Mouse (Mus musculus) adrenal gland, adult (tissue): ENCODE measurements around the gene Hist1h1d.

Source experiments
- DNase-seq, 2 experiments: peaks; one replicate each; pipeline ENCODE4 v3.0.0; 2022 to 2023; ENCODE audit warnings: low spot score in 1 of 2; ENCODE audit not compliant: inconsistent age in 2 of 2

The Hist1h1d gene

DNA sequence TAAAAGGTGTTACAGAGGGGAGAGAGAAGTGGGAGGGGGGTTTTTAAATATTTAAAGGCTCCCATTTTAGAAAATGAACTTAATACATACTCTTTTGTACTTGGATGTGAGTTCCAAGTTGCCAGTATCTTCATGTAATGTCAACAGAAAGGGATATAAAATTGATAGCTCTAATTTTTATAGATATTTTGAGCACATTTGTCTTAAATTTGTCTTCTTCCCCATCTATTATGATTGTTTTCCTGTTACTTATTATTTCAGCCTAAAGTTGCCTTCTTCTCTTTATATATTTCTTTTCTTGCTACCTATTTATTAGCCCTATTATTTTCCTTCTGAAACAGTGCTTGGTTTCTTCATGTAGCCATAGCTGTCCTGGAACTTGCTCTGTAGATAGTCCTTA lies at the start of gene Hist1h1d:
TSS of gene Hist1h1d (plus strand) at position 301 of the 400 bp plus-strand sequence.
- DNase-seq = no peak

DNA sequence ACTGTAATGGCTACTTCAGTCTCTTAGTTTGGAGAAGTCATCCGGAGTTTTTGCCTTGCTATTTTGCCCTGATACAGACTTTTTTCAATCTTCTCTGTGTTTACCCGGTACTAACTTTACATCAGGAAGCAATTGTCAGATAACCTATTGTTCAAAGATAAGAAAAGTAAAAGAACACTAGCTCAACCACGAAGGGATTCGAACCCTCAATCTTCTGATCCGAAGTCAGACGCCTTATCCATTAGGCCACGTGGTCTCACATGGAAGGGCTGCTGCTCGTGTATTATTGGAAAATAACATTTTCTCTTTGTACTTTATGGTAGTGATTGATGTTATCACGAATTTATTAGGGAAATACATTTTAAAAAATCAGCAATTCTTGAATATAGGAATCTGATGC lies 49.3 kb upstream of the Hist1h1d start:
- DNase-seq = peak in 1 of 2 experiments; percentile 91

DNA sequence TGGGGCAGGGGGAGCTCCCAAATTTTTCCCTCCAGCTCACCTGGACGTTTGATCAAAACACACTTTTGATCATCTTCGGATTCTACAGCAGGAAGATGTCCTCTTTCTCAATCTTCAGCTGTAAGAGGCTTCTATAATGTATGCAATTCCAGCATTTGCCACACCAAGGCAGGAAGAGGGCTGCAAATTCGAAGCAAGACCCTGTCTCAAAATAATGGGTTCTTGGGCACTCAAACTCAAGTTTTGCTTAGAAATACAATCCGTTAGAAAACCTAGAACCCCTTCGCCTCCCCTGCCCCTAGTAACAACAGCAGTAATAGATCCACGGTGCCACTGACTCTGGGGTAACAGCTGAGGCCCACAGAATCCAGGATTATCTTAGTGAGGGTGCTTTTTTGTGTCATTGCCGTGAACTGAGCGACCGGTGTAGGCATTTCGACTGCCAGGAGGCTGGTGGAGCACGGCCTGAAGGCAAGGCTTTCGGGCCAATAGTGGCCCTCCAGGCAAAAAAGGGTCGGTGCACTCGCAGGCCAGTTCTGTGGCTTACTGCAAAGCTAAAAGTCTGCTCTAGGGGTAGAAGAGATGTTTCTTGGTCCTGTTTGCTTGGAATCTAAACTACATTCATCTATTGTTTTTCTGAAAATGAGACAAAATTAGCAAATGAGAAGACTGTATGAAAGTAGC lies 47.3 kb upstream of the Hist1h1d start:
- DNase-seq = peak in 1 of 2 experiments; percentile 54

DNA sequence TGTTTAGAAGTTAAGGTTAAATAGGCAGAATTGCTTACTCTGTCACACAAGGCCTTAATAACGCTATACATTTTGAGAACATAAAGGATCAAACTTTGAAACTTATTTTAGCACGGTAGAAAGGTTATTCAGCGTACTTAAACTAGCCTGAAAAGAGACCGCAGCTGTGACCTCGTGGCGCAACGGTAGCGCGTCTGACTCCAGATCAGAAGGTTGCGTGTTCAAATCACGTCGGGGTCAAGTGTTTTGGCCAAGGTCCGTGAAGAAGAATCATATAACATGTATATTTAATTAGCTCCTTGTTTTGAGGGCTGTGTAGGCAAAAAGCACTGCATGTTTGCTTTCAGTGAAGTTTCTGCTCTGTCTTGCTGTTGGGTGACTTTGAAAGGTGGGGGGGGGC lies 46.7 kb upstream of the Hist1h1d start:
- DNase-seq = peak; percentile 39 to 89

DNA sequence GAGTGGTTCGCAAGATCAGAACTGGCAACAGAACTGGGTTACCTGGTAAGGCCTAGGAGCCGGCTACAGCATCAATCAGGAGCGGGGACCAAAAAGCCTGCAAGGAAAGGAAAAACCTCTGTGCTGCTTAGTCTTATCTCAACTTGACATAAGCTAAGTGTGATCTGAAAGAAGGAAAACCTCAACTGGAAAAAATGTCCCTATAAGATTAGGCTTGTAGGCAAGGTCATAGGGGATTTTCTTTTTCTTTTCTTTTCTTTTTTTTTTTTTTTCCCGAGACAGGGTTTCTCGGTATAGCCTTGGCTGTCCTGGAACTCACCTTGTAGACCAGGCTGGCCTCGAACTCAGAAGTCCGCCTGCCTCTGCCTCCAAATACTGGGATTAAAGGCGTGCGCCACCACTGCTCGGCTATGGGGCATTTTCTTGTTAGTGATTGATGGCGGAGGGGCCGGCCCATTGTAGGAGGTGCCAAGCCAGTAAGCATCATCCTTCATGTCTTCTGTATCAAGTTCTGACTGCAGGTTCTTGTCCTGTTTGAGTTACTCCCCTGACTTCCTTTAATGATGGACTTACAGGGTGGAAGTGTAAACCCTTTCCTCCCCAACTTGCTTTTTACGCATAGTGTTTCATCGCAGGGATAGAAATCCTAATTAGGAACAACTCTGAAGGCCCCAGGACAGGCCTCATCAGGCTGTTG lies 46.1 kb upstream of the Hist1h1d start:
- DNase-seq = no peak

DNA sequence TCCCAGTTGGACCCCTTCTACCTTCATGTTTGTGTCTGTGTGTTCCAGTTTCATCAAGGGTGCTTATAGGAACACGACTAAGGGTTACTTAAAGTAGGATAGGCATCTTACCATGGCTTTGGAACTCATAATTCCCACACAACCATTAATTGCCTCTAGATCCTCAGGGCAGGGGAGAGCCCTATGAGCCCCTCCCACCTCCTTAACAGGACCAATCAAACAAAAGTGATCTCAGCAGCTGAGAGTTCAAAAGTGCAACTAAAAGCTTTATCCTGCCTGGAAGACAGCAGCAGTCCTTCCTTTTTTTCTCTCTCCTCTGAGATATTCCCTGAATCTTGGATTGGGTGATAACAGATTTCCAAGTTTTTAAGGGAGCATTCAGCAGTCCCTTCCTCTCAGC lies 42.9 kb upstream of the Hist1h1d start:
- no peak for DNase-seq

DNA sequence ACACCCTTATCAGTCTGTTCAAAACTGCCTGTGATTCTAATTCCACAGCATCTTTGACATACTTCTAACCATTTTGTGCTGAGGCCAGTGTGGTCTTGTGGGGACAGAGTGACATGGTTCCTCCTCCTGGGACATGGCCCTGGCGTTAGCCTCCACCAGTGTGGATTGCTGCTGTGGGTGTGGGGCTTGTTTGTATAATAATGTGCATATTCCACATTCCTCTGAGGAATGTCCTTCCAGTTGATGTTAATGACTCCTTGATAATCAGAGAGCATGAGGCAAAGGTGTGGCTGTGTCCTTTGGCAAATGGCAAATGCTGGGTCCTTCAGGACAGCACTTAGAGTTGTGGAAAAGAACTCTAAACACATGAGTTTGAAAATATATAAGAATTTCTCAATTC lies 39.5 kb upstream of the Hist1h1d start:
- no peak for DNase-seq

DNA sequence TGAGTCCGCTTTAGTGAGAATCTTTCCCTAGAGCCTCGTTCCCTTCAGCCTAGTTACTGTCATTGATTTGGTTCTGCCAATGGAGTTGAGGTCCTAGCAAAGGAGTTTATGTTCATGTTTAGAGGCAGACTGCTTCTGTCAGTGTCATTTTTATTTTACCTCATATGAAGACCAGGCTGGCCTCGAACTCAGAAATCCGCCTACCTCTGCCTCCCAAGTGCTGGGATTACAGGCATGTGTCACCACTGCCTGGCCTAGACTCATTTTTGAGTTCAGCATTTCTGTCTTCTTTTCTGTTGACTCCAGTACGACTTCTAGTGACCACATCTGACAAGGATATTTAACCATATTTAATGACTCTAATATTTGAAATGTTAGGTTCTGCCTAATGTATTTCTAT lies 37.8 kb upstream of the Hist1h1d start:
- DNase-seq = no peak

DNA sequence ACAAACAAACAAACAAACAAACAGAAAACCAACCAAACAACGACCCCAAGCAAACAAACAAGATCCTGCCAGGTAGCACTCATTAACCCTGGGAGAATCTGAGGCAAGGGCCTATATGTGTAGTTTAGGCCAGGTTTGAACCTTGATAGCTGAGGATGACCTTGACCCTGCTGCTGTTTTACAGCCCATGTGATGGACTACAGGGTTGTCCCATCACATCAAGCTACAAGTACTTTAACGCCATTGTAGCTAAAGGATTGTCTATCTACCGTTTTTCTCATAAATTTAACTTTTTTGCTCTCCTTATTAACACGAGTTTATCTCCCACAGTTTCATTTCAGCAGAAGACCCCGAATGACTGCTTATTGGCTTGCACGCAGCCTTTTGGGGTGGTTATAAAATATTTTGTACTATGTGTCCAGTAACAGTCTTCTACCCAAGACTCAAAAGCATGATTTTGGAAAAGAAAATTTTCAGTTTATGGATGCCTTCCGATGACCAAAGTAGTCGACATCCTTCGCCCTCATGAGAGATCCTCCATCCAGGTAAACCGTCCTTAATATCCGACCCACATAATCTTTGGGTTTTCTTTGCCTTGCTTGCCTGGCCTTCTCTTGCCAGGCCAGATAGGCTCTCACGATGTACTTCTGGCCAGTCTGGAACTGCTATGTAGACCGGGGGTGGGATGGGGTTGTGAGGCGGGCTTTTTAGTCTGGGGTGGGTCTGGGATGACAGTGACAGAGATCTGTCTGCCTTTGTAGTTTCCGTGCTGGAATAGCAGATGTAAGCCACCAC lies 37.0 kb upstream of the Hist1h1d start:
- DNase-seq = no peak

DNA sequence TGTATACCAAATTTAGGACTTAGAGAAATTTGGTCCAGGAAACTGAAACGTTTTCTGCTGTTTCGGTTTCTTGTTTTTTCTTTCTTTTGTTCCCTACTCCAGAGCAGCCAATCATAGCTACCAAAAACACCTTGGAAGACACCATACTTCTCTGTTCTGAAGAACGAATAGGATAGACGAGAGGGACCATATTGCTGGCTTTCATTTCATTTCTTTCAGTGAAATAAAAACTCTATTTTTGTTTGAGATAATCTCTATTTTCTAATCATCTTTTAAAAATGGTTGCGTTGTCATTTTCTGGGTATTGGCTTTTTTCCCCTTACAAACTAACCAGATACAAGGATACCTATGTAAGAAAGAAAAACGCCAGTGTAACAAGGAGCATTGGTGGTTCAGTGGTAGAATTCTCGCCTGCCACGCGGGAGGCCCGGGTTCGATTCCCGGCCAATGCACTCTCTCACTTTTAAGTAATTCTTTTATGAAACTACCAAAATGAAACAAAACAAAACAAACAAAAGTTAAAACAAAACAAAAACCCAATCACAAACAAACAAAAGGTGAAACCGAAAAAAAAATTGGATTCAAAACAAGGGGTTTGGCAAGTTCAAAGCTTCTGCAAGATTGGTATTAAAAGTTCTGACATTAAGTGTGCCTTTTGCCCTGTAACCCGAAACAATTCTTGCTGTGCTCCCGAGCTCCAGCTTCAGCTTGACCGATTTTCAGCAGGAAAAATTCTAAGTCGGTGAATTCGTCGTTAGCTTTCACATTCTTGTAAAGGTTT lies 36.0 kb upstream of the Hist1h1d start:
- DNase-seq = peak; percentile 75 to 97

DNA sequence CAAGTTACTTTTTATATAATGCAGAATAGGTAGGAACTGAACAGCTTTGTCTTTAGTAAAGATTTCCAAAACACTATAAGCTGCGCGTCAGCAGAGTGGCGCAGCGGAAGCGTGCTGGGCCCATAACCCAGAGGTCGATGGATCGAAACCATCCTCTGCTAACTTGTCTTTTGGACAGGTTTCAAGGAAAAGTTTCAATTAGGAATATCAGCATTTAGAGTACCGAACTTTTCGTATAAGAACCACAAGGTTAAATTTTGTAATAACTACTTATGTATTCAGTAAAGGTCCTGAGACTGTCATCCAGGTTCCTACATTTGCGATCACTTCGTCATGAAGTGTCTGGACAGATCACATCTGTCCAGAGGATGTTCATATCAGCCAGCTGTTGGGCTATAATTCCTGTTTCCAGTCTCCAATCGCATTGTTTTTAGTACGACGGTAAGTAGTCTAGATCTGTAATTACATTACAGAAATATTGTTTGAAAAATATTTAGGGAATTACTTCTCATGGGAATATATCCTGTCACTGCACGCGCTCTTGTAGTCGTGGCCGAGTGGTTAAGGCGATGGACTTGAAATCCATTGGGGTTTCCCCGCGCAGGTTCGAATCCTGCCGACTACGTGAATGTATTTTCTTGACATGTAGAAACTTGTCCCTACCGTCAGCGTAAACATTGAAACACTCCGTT lies 35.3 kb upstream of the Hist1h1d start:
- DNase-seq = peak; percentile 89 to 98

DNA sequence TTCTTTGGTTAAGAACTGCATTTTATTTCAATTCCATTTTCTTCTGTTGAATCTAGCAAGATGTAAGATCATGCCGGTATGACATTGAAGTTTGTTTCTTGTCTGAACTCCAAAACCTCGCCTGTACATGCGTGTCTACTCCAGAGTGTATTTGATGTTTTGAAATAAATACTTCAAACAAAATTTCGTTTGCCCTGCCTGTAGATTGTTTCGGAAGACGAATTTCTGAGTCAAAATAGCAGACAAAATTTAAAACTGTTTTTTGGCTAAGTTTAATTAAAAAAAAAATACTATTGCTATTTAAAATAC lies 34.8 kb upstream of the Hist1h1d start:
- DNase-seq = no peak

DNA sequence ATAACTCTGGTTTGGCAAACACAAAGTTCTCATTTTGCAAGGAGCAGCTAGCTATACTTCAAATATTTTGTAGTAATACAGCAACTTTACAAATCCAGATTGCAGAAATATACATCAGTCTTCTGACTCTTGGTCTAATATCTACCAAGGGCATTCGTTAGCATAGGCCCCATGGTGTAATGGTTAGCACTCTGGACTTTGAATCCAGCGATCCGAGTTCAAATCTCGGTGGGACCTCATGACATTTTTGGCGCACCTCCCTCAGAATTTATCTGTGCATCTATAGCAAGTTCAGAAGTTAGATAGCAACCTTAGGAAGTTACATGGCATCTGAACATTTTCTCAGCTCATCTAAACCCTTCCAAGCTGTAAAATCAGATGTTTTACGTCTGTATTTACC lies 34.2 kb upstream of the Hist1h1d start:
- peak; percentile 76 to 97 for DNase-seq

DNA sequence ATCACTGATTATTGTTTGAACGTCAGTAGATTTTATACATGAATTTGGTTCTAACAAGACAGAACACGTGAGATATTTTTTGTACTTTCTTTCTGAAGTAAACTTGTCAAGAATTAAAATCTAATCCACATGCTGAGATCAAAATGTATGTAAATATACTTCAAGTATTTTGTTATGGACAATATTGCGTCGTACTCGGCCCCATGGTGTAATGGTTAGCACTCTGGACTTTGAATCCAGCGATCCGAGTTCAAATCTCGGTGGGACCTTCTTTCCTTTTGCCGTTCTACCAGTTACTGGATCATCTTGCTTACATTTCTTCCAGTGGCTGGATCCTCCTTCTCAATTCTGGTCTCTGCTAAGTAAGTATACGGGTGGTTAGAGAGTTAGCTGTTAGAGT lies 33.6 kb upstream of the Hist1h1d start:
- DNase-seq = peak; percentile 82 to 97

DNA sequence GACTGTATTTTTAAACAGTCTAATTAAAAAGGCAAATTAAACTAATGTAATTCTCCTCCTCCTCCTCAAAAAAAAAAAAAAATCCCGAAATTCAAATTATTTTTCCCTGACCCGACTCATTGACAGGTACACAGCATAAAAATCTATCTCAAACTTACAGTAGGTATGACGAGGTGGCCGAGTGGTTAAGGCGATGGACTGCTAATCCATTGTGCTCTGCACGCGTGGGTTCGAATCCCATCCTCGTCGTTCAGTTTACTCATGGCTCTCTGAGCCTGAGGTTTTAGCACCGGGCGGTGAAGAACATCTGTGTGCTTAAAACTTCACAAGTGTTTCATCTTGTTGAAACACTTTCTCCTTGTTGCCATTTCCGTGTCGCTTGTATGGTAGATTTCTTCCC lies 31.4 kb upstream of the Hist1h1d start:
- DNase-seq = peak; percentile 83 to 95

DNA sequence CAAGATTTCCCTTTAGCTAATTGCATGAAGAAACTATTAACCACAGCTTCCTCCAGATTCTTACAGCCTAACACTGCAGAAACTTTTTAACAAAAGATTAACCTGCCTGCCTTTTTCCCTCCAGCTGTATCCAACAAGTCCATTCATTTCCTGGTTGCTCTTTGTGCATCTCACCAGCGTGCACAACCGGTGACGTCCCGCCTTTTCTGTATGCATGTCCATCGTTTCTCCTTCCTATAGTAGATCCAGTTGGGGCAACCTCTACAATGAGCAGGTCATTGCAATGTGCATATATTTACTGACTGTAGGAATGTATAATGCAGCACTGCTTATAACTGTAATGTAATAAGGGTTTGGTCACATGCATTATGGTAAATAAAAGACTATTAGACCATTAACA lies 29.1 kb upstream of the Hist1h1d start:
- no peak for DNase-seq

DNA sequence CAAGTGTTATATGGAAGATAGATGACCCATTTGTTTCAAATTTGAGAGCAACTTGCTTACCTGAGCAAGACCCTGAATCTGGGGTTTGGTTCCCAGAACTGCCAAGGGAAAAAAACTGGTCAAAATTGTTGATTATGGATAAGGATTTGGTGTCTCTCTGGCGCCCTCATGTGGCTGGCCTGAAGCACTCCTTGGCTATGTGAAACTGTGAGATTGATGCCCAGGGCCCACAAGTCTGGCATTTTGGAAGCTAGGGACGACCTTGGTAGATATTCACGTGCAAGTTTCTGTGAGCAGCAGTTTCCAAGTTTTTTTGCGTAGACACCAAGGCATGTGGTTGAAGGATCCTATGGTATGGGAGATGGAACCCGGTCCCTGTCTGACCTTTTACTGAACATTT lies 28.4 kb upstream of the Hist1h1d start:
- peak; percentile 77 to 91 for DNase-seq

DNA sequence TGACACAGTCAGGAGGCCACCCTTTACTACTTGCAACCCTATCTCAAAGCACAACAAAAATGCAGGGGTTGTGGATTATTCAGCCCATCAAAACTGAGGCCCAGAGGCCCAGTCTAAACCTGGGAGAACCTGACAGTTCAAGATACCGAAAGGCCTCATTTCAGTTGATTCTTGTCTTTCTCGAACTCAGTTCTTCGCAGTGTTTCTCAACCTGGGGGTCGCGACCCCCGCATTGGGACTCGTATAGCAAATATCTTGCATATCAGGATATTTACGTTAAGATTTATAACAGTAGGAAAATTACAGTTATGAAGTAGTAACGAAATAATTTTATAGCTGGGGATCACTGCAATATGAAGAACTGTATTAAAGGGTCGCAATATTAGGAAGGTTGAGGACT lies 27.2 kb upstream of the Hist1h1d start:
- peak in 1 of 2 experiments; percentile 56 for DNase-seq

DNA sequence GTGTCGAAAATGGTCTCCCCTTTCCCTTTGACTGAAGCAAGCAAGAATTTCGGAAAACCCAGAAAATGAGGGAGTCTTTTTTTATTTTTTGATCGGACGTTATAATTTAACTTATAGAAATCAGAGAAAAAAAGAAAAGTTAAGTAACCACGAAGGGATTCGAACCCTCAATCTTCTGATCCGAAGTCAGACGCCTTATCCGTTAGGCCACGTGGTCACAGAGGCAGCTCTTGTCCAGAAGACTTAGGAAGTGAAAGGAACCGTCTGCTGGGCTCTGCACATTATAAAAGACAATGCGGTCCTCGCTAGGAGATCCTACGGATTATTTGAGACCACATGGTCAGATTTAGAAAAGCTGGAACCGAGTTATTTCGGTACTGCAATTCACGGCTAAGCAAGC lies 26.8 kb upstream of the Hist1h1d start:
- peak; percentile 90 to 99 for DNase-seq

DNA sequence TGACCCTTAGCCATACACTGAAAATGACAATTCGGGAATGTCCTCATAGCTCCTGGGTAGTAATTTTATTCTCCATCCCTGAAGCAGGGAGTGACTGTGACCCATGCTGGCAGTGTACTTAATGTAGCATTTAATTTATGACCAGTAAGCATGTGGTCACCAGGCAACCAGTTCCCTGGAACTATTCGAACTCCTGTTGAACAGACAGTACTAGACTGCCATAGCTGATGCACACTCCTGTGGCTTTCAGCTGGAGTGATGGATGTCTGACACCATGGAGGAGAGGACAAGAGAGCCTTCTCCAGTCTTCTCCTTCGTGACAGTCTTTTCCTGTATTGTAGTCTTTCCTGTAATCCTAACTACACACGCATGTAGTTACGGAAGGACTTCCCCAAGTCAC lies 24.1 kb upstream of the Hist1h1d start:
- DNase-seq = no peak
